Mouse (Mus musculus): ENCODE measurements around the gene Spata33.

DNA sequence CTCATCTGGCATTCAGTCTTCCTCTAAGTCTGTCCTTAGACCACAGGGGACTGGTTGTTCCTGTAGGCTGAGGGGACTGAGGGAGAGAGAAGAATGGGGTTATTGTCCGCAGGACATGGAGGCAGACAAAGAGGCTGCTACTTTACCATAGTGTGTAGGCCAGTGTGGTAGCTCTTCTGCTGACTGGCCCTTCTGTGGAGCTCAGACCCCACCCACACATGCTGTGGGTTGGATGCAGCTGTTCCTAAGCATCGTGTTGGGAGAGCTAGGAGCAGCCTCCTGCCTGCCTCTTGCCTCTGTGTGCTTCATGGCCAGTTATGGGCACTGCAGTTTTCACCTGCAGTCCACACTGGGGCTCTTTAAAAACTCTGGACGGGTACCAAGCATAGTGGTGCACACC is 44.5 kb downstream of the Spata33 start:
- TF ChIP-seq CTCF (IDR thresholded peaks at IDR 0.05 in 2 of 3, conservative IDR thresholded peaks at IDR 0.05 in 1 of 3; ENCODE audit: control insufficient read depth in 1 of 3, insufficient read depth in 1 of 3, low read depth in 2 of 3, low read length in 3 of 3, poor library complexity in 1 of 3, severe bottlenecking in 1 of 3) (no peak), MYB (IDR thresholded peaks at IDR 0.05; ENCODE audit: low read depth, low read length) (no peak), ETS1 (IDR thresholded peaks at IDR 0.05; ENCODE audit: low read depth, low read length) (no peak), POLR2A (IDR thresholded peaks at IDR 0.05; ENCODE audit: control insufficient read depth in 1 of 2, insufficient read depth in 1 of 2, low read depth in 1 of 2, low read length in 2 of 2, poor library complexity in 1 of 2) (no peak)

Data from MEL (cell line).